Mouse (Mus musculus) MEL (cell line): ENCODE results near the gene Adam12.

Experiments used
- EP300 ChIP-seq, 2 experiments: IDR thresholded peaks; 2 replicates each; pipeline ENCODE4 v1.6.1; 2011; ENCODE audit warnings: improper control_type of control experiment in 2 of 2, low read length in 2 of 2, low read depth in 1 of 2, mild to moderate bottlenecking in 1 of 2
- GATA1 ChIP-seq: IDR thresholded peaks from 2 replicates; pipeline ENCODE4 v1.6.1; 2011; ENCODE audit warnings: low read depth, low read length, improper control_type of control experiment
- MEF2A ChIP-seq: IDR thresholded peaks from 2 replicates; pipeline ENCODE4 v1.6.1; 2014; ENCODE audit warnings: low read depth, mild to moderate bottlenecking, inconsistent platforms, low read length, improper control_type of control experiment; ENCODE audit not compliant: poor library complexity, insufficient replicate concordance, severe bottlenecking; ENCODE audit errors: extremely low read depth
- UBTF ChIP-seq: IDR thresholded peaks from 2 replicates; pipeline ENCODE4 v1.6.1; 2012; ENCODE audit warnings: low read depth, mild to moderate bottlenecking, inconsistent platforms, low read length, improper control_type of control experiment, moderate library complexity, borderline replicate concordance; ENCODE audit not compliant: insufficient read depth
- ZKSCAN1 ChIP-seq: IDR thresholded peaks from 2 replicates; pipeline ENCODE4 v1.6.1; 2012; ENCODE audit warnings: low read depth, mild to moderate bottlenecking, inconsistent platforms, low read length, improper control_type of control experiment, moderate library complexity
- ZMIZ1 ChIP-seq: IDR thresholded peaks from 2 replicates; pipeline ENCODE4 v1.6.1; 2012; ENCODE audit warnings: low read depth, mild to moderate bottlenecking, inconsistent platforms, low read length, improper control_type of control experiment, moderate library complexity

GRCm38 (mm10) chr7:133908966-133909365 is 323.0 kb downstream of the Adam12 start:
- TF ChIP-seq MEF2A, result no peak
- TF ChIP-seq ZMIZ1, result no peak
- no peak for TF ChIP-seq EP300 (IDR thresholded peaks at IDR 0.05; ENCODE audit: low read depth in 1 of 2, low read length in 2 of 2)
- TF ChIP-seq ZKSCAN1, result no peak
- TF ChIP-seq GATA1, result no peak
- TF ChIP-seq UBTF, result no peak
